ENCODE assay signal across 29 mouse cellular contexts in the genomic region with DNA sequence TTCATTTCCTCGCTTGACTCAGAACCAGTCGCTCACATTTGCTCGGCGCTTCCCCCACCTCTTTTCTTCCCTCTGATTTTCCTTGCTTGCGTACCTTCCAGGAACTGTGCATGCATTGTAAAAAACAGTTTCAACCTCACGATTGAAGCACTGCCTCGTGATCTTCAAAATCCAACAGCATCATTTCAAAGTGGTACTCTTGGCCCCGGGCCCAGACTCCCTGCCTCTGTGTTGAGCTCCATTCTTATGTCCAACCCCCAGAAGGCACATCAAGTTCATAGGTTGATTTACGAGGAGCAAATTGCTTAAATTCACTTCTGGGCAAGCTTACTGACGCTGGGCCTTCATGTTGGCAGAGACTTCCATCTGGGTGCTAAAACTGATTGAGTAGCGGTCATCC. TPM values are rescaled to one million over a fixed set of nuclear protein-coding genes. Genes with fewer than 3 reads are reported as not detected.
DNase-seq lines count a peak whose midpoint lies in the region; ATAC-seq lines count a peak whose summit lies in the region.
"Had no signal": no experiment of that assay in that cellular context is flagged by ENCODE, and none has a peak within 500 bp of the region (broad histone marks: within the 10 kb centered on the region; RNA-seq: fewer than 3 reads in every experiment).

No protein-coding gene starts in this region.

- ATAC-seq in limb, embryonic 12.5 days (ENCODE audit: insufficient number of reproducible peaks, insufficient read depth, low FRiP score, low TSS enrichment, low read depth) = peak; percentile 59; the same call in 1 of the 2 replicates
- ATAC-seq in neural tube, embryonic 14.5 days (ENCODE audit: low read depth) = peak; percentile 14; the same call in 1 of the 2 replicates
- peak; percentile 81 for ATAC-seq in limb, embryonic 13.5 days (ENCODE audit: low FRiP score, low read depth)
- ATAC-seq: activated CD4-positive, CD25-positive, alpha-beta regulatory T cell, adult 4 months; forebrain, embryonic 14.5 days; intestine, embryonic 15.5 days had no signal

- H3K4me1 ChIP-seq in limb, embryonic 12.5 days (replicated peaks) = peaks cover 8% of the 10 kb centered on the region
- H3K4me1 ChIP-seq in limb, embryonic 10.5 days = peaks cover 17% of the 10 kb centered on the region
- H3K4me1 ChIP-seq in neural tube, embryonic 14.5 days (ENCODE audit: control insufficient read depth, insufficient read depth, low read length) = no peaks in the 10 kb centered on the region
- H3K4me1 ChIP-seq in limb, embryonic 13.5 days = peaks cover 14% of the 10 kb centered on the region
- H3K4me1 ChIP-seq: embryonic facial prominence, embryonic 15.5 days; heart, embryonic 10.5 days; intestine, embryonic 15.5 days; neural tube, embryonic 12.5 days had no signal

- H3K4me2 ChIP-seq in limb, embryonic 12.5 days = no peak overlapping the region
- no peak overlapping the region for H3K4me2 ChIP-seq in neural tube, embryonic 14.5 days (ENCODE audit: low read depth, low read length)
- peak overlapping the region; percentile 39 for H3K4me2 ChIP-seq in limb, embryonic 13.5 days (replicated peaks)
- H3K4me2 ChIP-seq: embryonic facial prominence, embryonic 15.5 days; hindbrain, embryonic 15.5 days; intestine, embryonic 15.5 days; neural tube, embryonic 12.5 days had no signal

- 30% methylated on average over 11 of the region's 11 CpGs for WGBS in limb, embryonic 12.5 days
- WGBS in limb, embryonic 10.5 days = 72% methylated on average over 11 of the region's 11 CpGs
- 54% methylated on average over 11 of the region's 11 CpGs for WGBS in neural tube, embryonic 14.5 days
- WGBS in limb, embryonic 13.5 days = 23% methylated on average over 11 of the region's 11 CpGs

- H3K9me3 ChIP-seq in limb, embryonic 12.5 days = no peaks in the 10 kb centered on the region
- H3K9me3 ChIP-seq in limb, embryonic 10.5 days (replicated peaks) = no peaks in the 10 kb centered on the region
- no peaks in the 10 kb centered on the region for H3K9me3 ChIP-seq in neural tube, embryonic 14.5 days (ENCODE audit: control insufficient read depth, low read length)
- H3K9me3 ChIP-seq in limb, embryonic 13.5 days = no peaks in the 10 kb centered on the region
- H3K9me3 ChIP-seq: embryonic facial prominence, embryonic 15.5 days; heart, embryonic 10.5 days; hindbrain, embryonic 15.5 days; intestine, embryonic 15.5 days; megakaryocyte, embryonic 14.5 days; neural tube, embryonic 12.5 days had no signal

- H3K9ac ChIP-seq in limb, embryonic 12.5 days (replicated peaks) = no peak overlapping the region
- no peak overlapping the region for H3K9ac ChIP-seq in neural tube, embryonic 14.5 days (replicated peaks; ENCODE audit: low read depth, low read length)
- H3K9ac ChIP-seq in limb, embryonic 13.5 days = no peak overlapping the region
- H3K9ac ChIP-seq: embryonic facial prominence, embryonic 15.5 days; hindbrain, embryonic 15.5 days; intestine, embryonic 15.5 days; neural tube, embryonic 12.5 days had no signal

- no peaks in the 10 kb centered on the region for H3K36me3 ChIP-seq in limb, embryonic 12.5 days
- no peaks in the 10 kb centered on the region for H3K36me3 ChIP-seq in limb, embryonic 10.5 days
- no peaks in the 10 kb centered on the region for H3K36me3 ChIP-seq in neural tube, embryonic 14.5 days (ENCODE audit: control insufficient read depth, insufficient read depth, low read length)
- H3K36me3 ChIP-seq in limb, embryonic 13.5 days = no peaks in the 10 kb centered on the region
- H3K36me3 ChIP-seq: embryonic facial prominence, embryonic 15.5 days; hindbrain, embryonic 15.5 days; intestine, embryonic 15.5 days; neural tube, embryonic 12.5 days had no signal

- no peak for DNase-seq in limb, embryonic 10.5 days (ENCODE audit: low spot score)
- no peak for DNase-seq in neural tube, embryonic 10.5 days (ENCODE audit: extremely low spot score, low spot score)
- DNase-seq in right cerebral cortex, adult 18-20 months = no peak
- DNase-seq in yolk sac, embryonic 10.5 days (ENCODE audit: low spot score) = no peak
- DNase-seq: adrenal gland, postnatal 14 days; cerebellum, adult 8-10 months; cerebellum, postnatal 36 days; embryo, embryonic 11 days; gastrocnemius, postnatal 10 days; heart, postnatal 4 days; layer of hippocampus, postnatal 36 days; midbrain, embryonic 14.5 days; right cerebral cortex, postnatal 4 days; thymus, postnatal 14 days had no signal

- no peak overlapping the region for H3K4me3 ChIP-seq in limb, embryonic 12.5 days (replicated peaks)
- no peak overlapping the region for H3K4me3 ChIP-seq in limb, embryonic 10.5 days
- no peak overlapping the region for H3K4me3 ChIP-seq in neural tube, embryonic 14.5 days (ENCODE audit: low read depth, low read length)
- no peak overlapping the region for H3K4me3 ChIP-seq in limb, embryonic 13.5 days
- H3K4me3 ChIP-seq: embryonic facial prominence, embryonic 15.5 days; heart, embryonic 10.5 days; hindbrain, embryonic 15.5 days; intestine, embryonic 15.5 days; layer of hippocampus, adult 2 months; megakaryocyte, embryonic 14.5 days; neural tube, embryonic 12.5 days had no signal

- peak overlapping the region; percentile 60 for H3K27ac ChIP-seq in limb, embryonic 12.5 days
- H3K27ac ChIP-seq in limb, embryonic 10.5 days = no peak overlapping the region
- no peak overlapping the region for H3K27ac ChIP-seq in neural tube, embryonic 14.5 days (ENCODE audit: low read depth, low read length)
- peak overlapping the region; percentile 39; the same call in 1 of the 2 replicates for H3K27ac ChIP-seq in limb, embryonic 13.5 days
- H3K27ac ChIP-seq: embryonic facial prominence, embryonic 15.5 days; heart, embryonic 10.5 days; hindbrain, embryonic 15.5 days; intestine, embryonic 15.5 days; layer of hippocampus, adult 2 months; neural tube, embryonic 12.5 days had no signal

- peaks cover 8% of the 10 kb centered on the region; the same call in 1 of the 2 replicates for H3K27me3 ChIP-seq in limb, embryonic 12.5 days
- H3K27me3 ChIP-seq in limb, embryonic 10.5 days (ENCODE audit: low read depth, poor library complexity, severe bottlenecking) = no peaks in the 10 kb centered on the region
- H3K27me3 ChIP-seq in neural tube, embryonic 14.5 days (ENCODE audit: control insufficient read depth, insufficient read depth, low read length) = no peaks in the 10 kb centered on the region
- H3K27me3 ChIP-seq in limb, embryonic 13.5 days = peaks cover 11% of the 10 kb centered on the region; the same call in 1 of the 2 replicates
- H3K27me3 ChIP-seq: embryonic facial prominence, embryonic 15.5 days; hindbrain, embryonic 15.5 days; intestine, embryonic 15.5 days; megakaryocyte, embryonic 14.5 days; neural tube, embryonic 12.5 days had no signal

RNA-seq across cellular contexts. Expression of gene Ano2, which starts 9.6 kb away (rescaled TPM):
- polyA plus RNA-seq in limb, embryonic 12.5 days (2016; fragmentation: Nextera tagmentation; extraction: Ambion mirVana) = 0.27 TPM in 1 of 2 replicates, not detected in the other
- polyA plus RNA-seq in limb, embryonic 10.5 days (2016; fragmentation: Nextera tagmentation; extraction: Ambion mirVana) = 0.20 and 0.53 TPM in 2 replicates
- polyA plus RNA-seq in neural tube, embryonic 14.5 days (2014; fragmentation: Nextera tagmentation; extraction: Ambion mirVana) = 0.41 and 0.96 TPM in 2 replicates
- polyA plus RNA-seq in limb, embryonic 13.5 days (2015; fragmentation: Nextera tagmentation; extraction: Ambion mirVana) = 0.22 TPM in 1 of 2 replicates, not detected in the other
- polyA plus RNA-seq: activated CD4-positive, CD25-positive, alpha-beta regulatory T cell, adult 4 months; C2C12; liver, adult 2 months; liver, embryonic 16.5 days had no signal

Comparison
In these comparisons a context has a peak if more than half of its experiments do, and no peak if none do; other contexts are left out.
1. H3K27ac ChIP-seq: peak in limb, embryonic 12.5 days (single experiment) and limb, embryonic 13.5 days (single experiment); none in limb, embryonic 10.5 days (single experiment) and neural tube, embryonic 14.5 days (single experiment).
2. ATAC-seq: peak in every context shown above with its lines; median percentile 81 in limb, embryonic 13.5 days; 59 in limb, embryonic 12.5 days; 14 in neural tube, embryonic 14.5 days.